Comparison of ENCODE assay signal across 10 mouse cellular contexts in the genomic region with DNA sequence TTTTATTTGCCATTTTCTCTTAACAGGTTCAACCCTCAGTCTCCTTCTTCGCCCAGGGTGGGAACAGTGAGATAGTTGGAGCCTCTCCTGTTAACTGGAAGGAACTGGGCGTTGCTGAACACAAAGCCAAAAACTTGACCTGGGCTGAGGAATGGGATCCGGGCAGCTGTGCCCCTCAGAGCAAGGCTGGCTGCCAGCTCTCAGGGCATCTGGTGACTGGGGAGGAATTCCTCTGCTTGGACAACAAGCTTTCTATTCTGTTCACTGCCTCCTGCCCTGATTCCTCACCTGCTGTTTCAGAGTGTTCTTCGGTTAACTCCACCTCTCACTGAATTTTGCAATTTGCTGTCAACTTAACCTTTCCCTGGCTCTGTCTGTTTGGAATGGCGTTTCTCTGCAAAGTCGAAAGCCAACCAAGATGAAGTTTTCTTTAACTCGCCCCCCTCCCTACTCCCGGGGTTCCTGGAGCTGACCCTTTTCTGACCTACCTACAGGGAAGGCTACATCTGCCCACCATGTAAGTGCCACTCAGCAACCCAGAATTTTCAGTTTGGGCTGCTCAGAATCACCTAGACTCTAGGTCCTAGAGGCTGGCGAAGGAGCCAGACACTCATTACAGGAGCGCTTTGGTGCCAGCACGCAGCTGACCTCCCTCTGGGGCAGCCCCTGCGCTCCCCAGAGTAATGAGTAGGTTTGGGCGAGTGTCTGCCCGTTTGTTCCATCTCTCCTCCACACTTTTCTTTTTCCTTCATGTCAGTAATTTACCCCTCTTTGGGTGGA. TPM values are rescaled to one million over a fixed set of nuclear protein-coding genes. Genes with fewer than 3 reads are reported as not detected.
DNase-seq lines count a peak whose midpoint lies in the region; ATAC-seq and TF ChIP-seq lines count a peak whose summit lies in the region.
"Had no signal": no experiment of that assay in that cellular context is flagged by ENCODE, and none has a peak within 500 bp of the region (broad histone marks: within the 10 kb centered on the region; RNA-seq: fewer than 3 reads in every experiment).

No protein-coding gene starts in this region.

- no peak for TF ChIP-seq CTCF in hindbrain, postnatal 0 days (IDR thresholded peaks at IDR 0.05; ENCODE audit: low read depth)

- no peaks in the 10 kb centered on the region for H3K9me3 ChIP-seq in hindbrain, embryonic 12.5 days (replicated peaks)
- H3K9me3 ChIP-seq in hindbrain, embryonic 14.5 days (ENCODE audit: control insufficient read depth, low read length): no peaks in the 10 kb centered on the region
- H3K9me3 ChIP-seq in hindbrain, postnatal 0 days (ENCODE audit: low read length): no peaks in the 10 kb centered on the region
- no peaks in the 10 kb centered on the region for H3K9me3 ChIP-seq in limb, embryonic 12.5 days

- H3K36me3 ChIP-seq in hindbrain, embryonic 12.5 days: no peaks in the 10 kb centered on the region
- H3K36me3 ChIP-seq in hindbrain, embryonic 14.5 days (replicated peaks; ENCODE audit: control insufficient read depth, insufficient read depth): no peaks in the 10 kb centered on the region
- no peaks in the 10 kb centered on the region for H3K36me3 ChIP-seq in hindbrain, postnatal 0 days (ENCODE audit: insufficient read depth, low read length)
- peaks cover 5% of the 10 kb centered on the region; the same call in 1 of the 2 replicates for H3K36me3 ChIP-seq in limb, embryonic 12.5 days
- no peaks in the 10 kb centered on the region for H3K36me3 ChIP-seq in splenic B cell, adult 2 months (ENCODE audit: control insufficient read depth, insufficient read depth, low read length, poor library complexity, severe bottlenecking)

- H3K27me3 ChIP-seq in hindbrain, embryonic 12.5 days: peaks cover 63% of the 10 kb centered on the region
- H3K27me3 ChIP-seq in hindbrain, embryonic 14.5 days (ENCODE audit: control insufficient read depth, insufficient read depth, low read length): peaks cover 72% of the 10 kb centered on the region
- peaks cover 47% of the 10 kb centered on the region for H3K27me3 ChIP-seq in hindbrain, postnatal 0 days (ENCODE audit: insufficient read depth, low read length)
- H3K27me3 ChIP-seq in limb, embryonic 12.5 days: peaks cover 60% of the 10 kb centered on the region
- H3K27me3 ChIP-seq in splenic B cell, adult 2 months (ENCODE audit: control insufficient read depth, insufficient read depth, low read length, poor library complexity, severe bottlenecking): no peaks in the 10 kb centered on the region

- WGBS in hindbrain, embryonic 12.5 days: 15% methylated on average over 14 of the region's 14 CpGs
- WGBS in hindbrain, embryonic 14.5 days: 13% methylated on average over 14 of the region's 14 CpGs
- 15% methylated on average over 14 of the region's 14 CpGs for WGBS in hindbrain, postnatal 0 days
- 16% methylated on average over 14 of the region's 14 CpGs for WGBS in limb, embryonic 12.5 days

- no peak for ATAC-seq in hindbrain, embryonic 12.5 days (ENCODE audit: low FRiP score)
- no peak for ATAC-seq in hindbrain, embryonic 14.5 days (ENCODE audit: low FRiP score)
- no peak for ATAC-seq in hindbrain, postnatal 0 days
- ATAC-seq in limb, embryonic 12.5 days (ENCODE audit: insufficient number of reproducible peaks, insufficient read depth, low FRiP score, low TSS enrichment, low read depth): no peak
- ATAC-seq in megakaryocyte-erythroid progenitor cell, adult 5-6 weeks (replicated peaks; ENCODE audit: low FRiP score, low TSS enrichment, poor library complexity, severe bottlenecking): no peak
- ATAC-seq: Patski had no signal

- H3K9ac ChIP-seq in hindbrain, embryonic 12.5 days: no peak overlapping the region
- H3K9ac ChIP-seq in hindbrain, embryonic 14.5 days: no peak overlapping the region
- no peak overlapping the region for H3K9ac ChIP-seq in hindbrain, postnatal 0 days (replicated peaks; ENCODE audit: low read length)
- no peak overlapping the region for H3K9ac ChIP-seq in limb, embryonic 12.5 days (replicated peaks)

- H3K4me3 ChIP-seq in hindbrain, embryonic 12.5 days: no peak overlapping the region
- no peak overlapping the region for H3K4me3 ChIP-seq in hindbrain, embryonic 14.5 days (replicated peaks; ENCODE audit: low read length)
- no peak overlapping the region for H3K4me3 ChIP-seq in hindbrain, postnatal 0 days (ENCODE audit: low read length)
- 0 out of 2 replicates have a peak overlapping the region, but pooled peaks have one; percentile 8 for H3K4me3 ChIP-seq in limb, embryonic 12.5 days (replicated peaks)
- H3K4me3 ChIP-seq: left cerebral cortex, adult 2 months had no signal

- peak overlapping the region; percentile 26; the same call in 1 of the 2 replicates for H3K4me2 ChIP-seq in hindbrain, embryonic 12.5 days (replicated peaks)
- H3K4me2 ChIP-seq in hindbrain, embryonic 14.5 days (replicated peaks): no peak overlapping the region; the same call in 1 of the 2 replicates
- 0 out of 2 replicates have a peak overlapping the region, but pooled peaks have one; percentile 13 for H3K4me2 ChIP-seq in hindbrain, postnatal 0 days (ENCODE audit: low read depth, low read length)
- H3K4me2 ChIP-seq in limb, embryonic 12.5 days: peak overlapping the region; percentile 44

- no peak overlapping the region for H3K27ac ChIP-seq in hindbrain, embryonic 12.5 days
- no peak overlapping the region for H3K27ac ChIP-seq in hindbrain, embryonic 14.5 days
- no peak overlapping the region for H3K27ac ChIP-seq in hindbrain, postnatal 0 days
- no peak overlapping the region for H3K27ac ChIP-seq in limb, embryonic 12.5 days
- H3K27ac ChIP-seq: left cerebral cortex, adult 2 months had no signal

- no peak for DNase-seq in hindbrain, embryonic 14.5 days (ENCODE audit: low spot score)
- no peak for DNase-seq in hindbrain, postnatal 0 days (ENCODE audit: low spot score)
- DNase-seq in splenic B cell, adult 2 months (ENCODE audit: low read depth, low spot score): peak; percentile 26
- DNase-seq in right cerebral cortex, postnatal 14 days: no peak
- no peak for DNase-seq in urinary bladder, adult 18-20 months (ENCODE audit: low spot score in 2 of 2)

- H3K4me1 ChIP-seq in hindbrain, embryonic 12.5 days: peaks cover 6% of the 10 kb centered on the region; the same call in 1 of the 2 replicates
- 0 out of 2 replicates have a peak, but pooled peaks cover 6% of the 10 kb centered on the region for H3K4me1 ChIP-seq in hindbrain, embryonic 14.5 days (replicated peaks; ENCODE audit: control insufficient read depth, insufficient read depth, low read length)
- no peaks in the 10 kb centered on the region; the same call in 1 of the 2 replicates for H3K4me1 ChIP-seq in hindbrain, postnatal 0 days (ENCODE audit: insufficient read depth, low read length)
- peaks cover 31% of the 10 kb centered on the region for H3K4me1 ChIP-seq in limb, embryonic 12.5 days (replicated peaks)

RNA-seq across cellular contexts. Expression of a gene that starts 0.7 kb away (rescaled TPM):
- 5.6 and 7.0 TPM in 2 replicates for polyA plus RNA-seq in hindbrain, embryonic 12.5 days (2016; fragmentation: Nextera tagmentation; extraction: Ambion mirVana)
- polyA plus RNA-seq in hindbrain, embryonic 14.5 days (2014; fragmentation: Nextera tagmentation; extraction: Ambion mirVana): 0.44 and 0.90 TPM in 2 replicates
- total RNA-seq in hindbrain, postnatal 0 days (2014; rRNA removed): 2.0 and 4.1 TPM in 2 replicates
- 3.0 and 4.1 TPM in 2 replicates for polyA plus RNA-seq in hindbrain, postnatal 0 days (2015; fragmentation: Nextera tagmentation; extraction: Ambion mirVana)
- 12.7 and 16.8 TPM in 2 replicates for polyA plus RNA-seq in limb, embryonic 12.5 days (2016; fragmentation: Nextera tagmentation; extraction: Ambion mirVana)
- 0.77 TPM in 1 of 2 replicates, not detected in the other for total RNA-seq in megakaryocyte-erythroid progenitor cell, adult 5-6 weeks (2014; fragmentation: Nextera tagmentation)
- total RNA-seq in megakaryocyte-erythroid progenitor cell, adult 5-6 weeks (2017): not detected in 2 replicates
- polyA plus RNA-seq: Patski had no signal

RNA-seq across cellular contexts. Expression of a gene that starts 14.7 kb away (rescaled TPM):
- polyA plus RNA-seq in hindbrain, embryonic 12.5 days (2016; fragmentation: Nextera tagmentation; extraction: Ambion mirVana): 2.1 and 2.5 TPM in 2 replicates
- polyA plus RNA-seq in hindbrain, embryonic 14.5 days (2014; fragmentation: Nextera tagmentation; extraction: Ambion mirVana): 1.1 and 1.7 TPM in 2 replicates
- 0.50 and 1.8 TPM in 2 replicates for total RNA-seq in hindbrain, postnatal 0 days (2014; rRNA removed)
- polyA plus RNA-seq in hindbrain, postnatal 0 days (2015; fragmentation: Nextera tagmentation; extraction: Ambion mirVana): 1.2 and 1.6 TPM in 2 replicates
- 2.3 and 2.5 TPM in 2 replicates for polyA plus RNA-seq in limb, embryonic 12.5 days (2016; fragmentation: Nextera tagmentation; extraction: Ambion mirVana)
- not detected in 2 replicates for total RNA-seq in megakaryocyte-erythroid progenitor cell, adult 5-6 weeks (2014; fragmentation: Nextera tagmentation)
- total RNA-seq in megakaryocyte-erythroid progenitor cell, adult 5-6 weeks (2017): 0.65 TPM in 1 of 2 replicates, not detected in the other

RNA-seq across cellular contexts. Expression of a gene that starts 30.8 kb away (rescaled TPM):
- polyA plus RNA-seq in hindbrain, embryonic 12.5 days (2016; fragmentation: Nextera tagmentation; extraction: Ambion mirVana): 0.22 TPM in 1 of 2 replicates, not detected in the other
- polyA plus RNA-seq in hindbrain, embryonic 14.5 days (2014; fragmentation: Nextera tagmentation; extraction: Ambion mirVana): 0.20 and 0.22 TPM in 2 replicates
- total RNA-seq in hindbrain, postnatal 0 days (2014; rRNA removed): not detected in 2 replicates
- 0.16 and 0.20 TPM in 2 replicates for polyA plus RNA-seq in hindbrain, postnatal 0 days (2015; fragmentation: Nextera tagmentation; extraction: Ambion mirVana)
- 0.14 TPM in 1 of 2 replicates, not detected in the other for polyA plus RNA-seq in limb, embryonic 12.5 days (2016; fragmentation: Nextera tagmentation; extraction: Ambion mirVana)
- 10.5 and 20.5 TPM in 2 replicates for total RNA-seq in megakaryocyte-erythroid progenitor cell, adult 5-6 weeks (2014; fragmentation: Nextera tagmentation)
- total RNA-seq in megakaryocyte-erythroid progenitor cell, adult 5-6 weeks (2017): not detected in 2 replicates
- total RNA-seq: left cerebral cortex, adult 2 months had no signal
- polyA plus RNA-seq: Patski had no signal

RNA-seq across cellular contexts. Expression of a gene that starts 38.7 kb away (rescaled TPM):
- 0.31 TPM in 1 of 2 replicates, not detected in the other for polyA plus RNA-seq in hindbrain, embryonic 12.5 days (2016; fragmentation: Nextera tagmentation; extraction: Ambion mirVana)
- polyA plus RNA-seq in hindbrain, embryonic 14.5 days (2014; fragmentation: Nextera tagmentation; extraction: Ambion mirVana): 0.25 TPM in 1 of 2 replicates, not detected in the other
- total RNA-seq in hindbrain, postnatal 0 days (2014; rRNA removed): not detected in 2 replicates
- polyA plus RNA-seq in hindbrain, postnatal 0 days (2015; fragmentation: Nextera tagmentation; extraction: Ambion mirVana): 0.40 and 0.71 TPM in 2 replicates
- polyA plus RNA-seq in limb, embryonic 12.5 days (2016; fragmentation: Nextera tagmentation; extraction: Ambion mirVana): 0.99 and 1.00 TPM in 2 replicates
- 0.79 and 0.81 TPM in 2 replicates for total RNA-seq in megakaryocyte-erythroid progenitor cell, adult 5-6 weeks (2014; fragmentation: Nextera tagmentation)
- total RNA-seq in megakaryocyte-erythroid progenitor cell, adult 5-6 weeks (2017): 0.61 and 0.94 TPM in 2 replicates
- polyA plus RNA-seq: Patski had no signal

RNA-seq across cellular contexts. Expression of a gene that starts 58.7 kb away (rescaled TPM):
- not detected in 2 replicates for polyA plus RNA-seq in hindbrain, embryonic 12.5 days (2016; fragmentation: Nextera tagmentation; extraction: Ambion mirVana)
- not detected in 2 replicates for polyA plus RNA-seq in hindbrain, embryonic 14.5 days (2014; fragmentation: Nextera tagmentation; extraction: Ambion mirVana)
- not detected in 2 replicates for total RNA-seq in hindbrain, postnatal 0 days (2014; rRNA removed)
- polyA plus RNA-seq in hindbrain, postnatal 0 days (2015; fragmentation: Nextera tagmentation; extraction: Ambion mirVana): 0.09 TPM in 1 of 2 replicates, not detected in the other
- not detected in 2 replicates for polyA plus RNA-seq in limb, embryonic 12.5 days (2016; fragmentation: Nextera tagmentation; extraction: Ambion mirVana)
- 5.5 and 24.0 TPM in 2 replicates for total RNA-seq in megakaryocyte-erythroid progenitor cell, adult 5-6 weeks (2014; fragmentation: Nextera tagmentation)
- total RNA-seq in megakaryocyte-erythroid progenitor cell, adult 5-6 weeks (2017): not detected in 2 replicates
- total RNA-seq: left cerebral cortex, adult 2 months had no signal
- polyA plus RNA-seq: Patski had no signal
